Mouse (Mus musculus) liver, adult 2 months (tissue): ENCODE data around the gene Lacc1. TPM values are rescaled to one million over a fixed set of nuclear protein-coding genes. Genes with fewer than 3 reads are reported as not detected.
"Not testable (repeated sequence)": the region's sequence is repeated elsewhere in the genome, so short reads cannot be mapped to it uniquely, and the experiment has no call there.

Experiments used
- DNase-seq: peaks from one replicate; pipeline ENCODE4 v3.0.0-alpha.2; 2011; ENCODE audit warnings: low read depth, low spot score; ENCODE audit errors: extremely low read depth
- H3K27ac ChIP-seq: fragments of 200-500 bp; replicated peaks from 2 replicates; pipeline ENCODE4 v1.5.1; 2012; ENCODE audit warnings: low read depth, mild to moderate bottlenecking, control low read depth, inconsistent platforms, low read length; ENCODE audit not compliant: insufficient read depth
- H3K27me3 ChIP-seq: fragments of 200-500 bp; 2 replicates; pipeline ENCODE4 v1.6.1; 2012; ENCODE audit warnings: mild to moderate bottlenecking, moderate library complexity, low read length, inconsistent platforms; ENCODE audit not compliant: control insufficient read depth, insufficient read depth
- H3K36me3 ChIP-seq: fragments of 200-500 bp; 2 replicates; pipeline ENCODE4 v1.6.1; 2012; ENCODE audit warnings: low read length, inconsistent platforms; ENCODE audit not compliant: control insufficient read depth, insufficient read depth
- H3K4me1 ChIP-seq: fragments of 200-500 bp; 2 replicates; pipeline ENCODE4 v1.6.1; 2011; ENCODE audit warnings: low read length; ENCODE audit not compliant: control insufficient read depth, insufficient read depth
- H3K4me3 ChIP-seq: fragments of 200-500 bp; 2 replicates; pipeline ENCODE4 v1.5.1; 2011; ENCODE audit warnings: low read depth, mild to moderate bottlenecking, control low read depth, low read length, moderate library complexity; ENCODE audit not compliant: insufficient read depth
- H3K79me2 ChIP-seq: fragments of 200-500 bp; 2 replicates; pipeline ENCODE4 v1.6.1; 2012; ENCODE audit warnings: inconsistent platforms, mild to moderate bottlenecking, low read length, moderate library complexity; ENCODE audit not compliant: control insufficient read depth, insufficient read depth
- H3K9ac ChIP-seq: fragments of 200-500 bp; 2 replicates; pipeline ENCODE4 v1.6.1; 2012; ENCODE audit warnings: low read depth, mild to moderate bottlenecking, control low read depth, inconsistent platforms, low read length
- CTCF ChIP-seq: fragments of 200-500 bp; IDR thresholded peaks from 2 replicates; pipeline ENCODE4 v1.5.1; 2011; ENCODE audit warnings: low read depth, low read length, control low read depth
- POLR2A ChIP-seq: fragments of 200-500 bp; IDR thresholded peaks from 2 replicates; pipeline ENCODE4 v1.6.1; 2011; ENCODE audit warnings: low read length, control low read depth; ENCODE audit not compliant: insufficient read depth; ENCODE audit errors: extremely low read depth
- WGBS: fragments of 180-500 bp; shearing (Covaris S2); methylation state at CpG from one replicate; pipeline ENCODE4 v1.1.7; 2018; 5-methylcytosine and 5-hydroxymethylcytosine counted together
- polyA plus RNA-seq: library from polyadenylated mRNA; depleted of rRNA; stranded (reverse); fragments of >200 nt; gene quantifications from 2 replicates; pipeline ENCODE4 v1.2.3, GENCODE M21; 2012; rRNA removed
- total RNA-seq: library from RNA; depleted of rRNA; stranded (reverse); fragments of >200 nt; gene quantifications from 2 replicates; pipeline ENCODE4 v1.2.3, GENCODE M21; 2014; rRNA removed

The Lacc1 gene
- total and polyA plus RNA-seq, 2 experiments, result 6.0 to 8.6 TPM

- Histone ChIP-seq H3K27ac (no peak overlapping the region), H3K27me3 (no peaks in the 10 kb centered on the region), H3K79me2 (no peaks in the 10 kb centered on the region), H3K36me3 (no peaks in the 10 kb centered on the region), H3K9ac (no peak overlapping the region), H3K4me1 (no peaks in the 10 kb centered on the region; the same call in 1 of the 2 replicates), H3K4me3 (no peak overlapping the region)
- TF ChIP-seq POLR2A (no peak), CTCF (no peak)
- DNase-seq, result no peak
- 88% methylated on average over 5 of the region's 5 CpGs for WGBS
These were observed 31.1 kb downstream of the Lacc1 start for GRCm38 (mm10) chr14:77005566-77005965.

DNA sequence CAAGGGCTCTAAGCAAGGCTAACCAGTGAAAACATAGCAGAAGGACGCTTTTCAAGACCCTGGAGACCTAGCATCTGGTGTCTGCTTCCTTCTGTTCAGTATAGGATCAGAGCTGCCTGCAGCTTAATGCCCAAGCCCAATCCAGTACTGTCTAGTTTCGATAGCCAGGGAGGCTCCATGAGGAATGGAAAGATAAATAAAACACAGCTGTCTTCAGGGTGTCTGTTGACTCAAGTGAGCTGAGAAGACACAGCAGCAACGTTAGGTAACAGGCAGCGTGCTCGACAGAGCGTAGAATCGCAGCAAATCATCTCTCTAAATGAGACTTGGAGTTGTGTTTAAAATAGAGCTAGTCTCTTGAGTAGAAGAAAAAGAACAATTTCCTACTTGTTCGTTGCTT lies 32.0 kb downstream of the Lacc1 start:
- DNase-seq, result no peak
- no peak overlapping the region for H3K27ac ChIP-seq
- H3K27me3 ChIP-seq, result no peaks in the 10 kb centered on the region
- TF ChIP-seq CTCF, result no peak
- no peak for TF ChIP-seq POLR2A
- no peaks in the 10 kb centered on the region; the same call in 1 of the 2 replicates for H3K4me1 ChIP-seq
- H3K4me3 ChIP-seq, result no peak overlapping the region
- no peaks in the 10 kb centered on the region for H3K79me2 ChIP-seq
- 72% methylated on average over 8 of the region's 8 CpGs for WGBS
- H3K9ac ChIP-seq, result no peak overlapping the region
- no peaks in the 10 kb centered on the region for H3K36me3 ChIP-seq

- not testable (repeated sequence) for H3K4me3 ChIP-seq, H3K27ac ChIP-seq, H3K4me1 ChIP-seq, H3K9ac ChIP-seq, H3K27me3 ChIP-seq, H3K79me2 ChIP-seq, H3K36me3 ChIP-seq, DNase-seq
- WGBS, result 91% methylated on average over 2 of the region's 2 CpGs
These were observed 46.4 kb downstream of the Lacc1 start for GRCm38 (mm10) chr14:76990351-76990750.

DNA sequence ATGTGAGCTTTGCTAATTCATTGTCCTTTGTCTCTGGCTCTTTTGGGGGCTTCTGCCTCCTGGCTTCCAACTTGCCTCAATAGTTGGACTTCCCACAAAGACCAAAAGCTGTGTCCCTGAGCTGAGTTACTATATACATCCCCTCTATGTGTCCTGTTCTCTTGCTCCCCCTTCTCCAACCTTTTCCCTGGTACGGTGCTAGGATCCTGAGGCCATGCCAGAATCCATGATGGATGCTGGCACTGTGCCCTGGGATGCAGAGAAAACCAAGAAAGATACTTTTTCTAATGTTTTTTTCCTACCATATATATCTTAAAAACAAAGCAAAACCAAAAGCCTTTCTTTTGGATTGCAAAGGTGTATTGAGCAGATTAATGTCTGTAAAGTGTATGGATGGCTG lies 54.9 kb downstream of the Lacc1 start:
- TF ChIP-seq POLR2A (no peak), CTCF (no peak)
- Histone ChIP-seq H3K4me3 (no peak overlapping the region), H3K27ac (no peak overlapping the region), H3K9ac (no peak overlapping the region), H3K27me3 (no peaks in the 10 kb centered on the region), H3K36me3 (no peaks in the 10 kb centered on the region), H3K79me2 (no peaks in the 10 kb centered on the region), H3K4me1 (no peaks in the 10 kb centered on the region)
- DNase-seq, result no peak
- WGBS, result 40% methylated on average over 1 of the region's 1 CpGs

DNA sequence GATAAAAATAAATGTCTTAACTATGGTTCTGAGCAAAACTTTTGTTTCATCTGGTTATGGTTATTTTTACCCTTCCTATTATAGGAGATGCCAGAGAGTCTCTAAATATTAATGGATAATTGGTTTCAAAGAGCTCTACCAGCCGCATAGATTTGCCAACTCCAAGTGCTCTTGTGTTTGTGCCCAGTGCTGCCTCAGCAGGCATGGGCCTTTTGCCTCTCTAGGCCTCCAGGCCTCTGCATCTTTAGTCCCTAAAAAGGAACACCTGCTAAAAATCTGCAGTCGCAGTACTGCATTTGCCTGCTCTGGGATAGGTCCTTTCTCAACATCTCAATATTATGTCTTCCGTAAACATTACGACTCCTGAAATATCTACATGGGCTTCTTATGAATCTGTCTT lies 55.5 kb downstream of the Lacc1 start:
- WGBS, result 97% methylated on average over 4 of the region's 4 CpGs
- no peaks in the 10 kb centered on the region for H3K4me1 ChIP-seq

DNA sequence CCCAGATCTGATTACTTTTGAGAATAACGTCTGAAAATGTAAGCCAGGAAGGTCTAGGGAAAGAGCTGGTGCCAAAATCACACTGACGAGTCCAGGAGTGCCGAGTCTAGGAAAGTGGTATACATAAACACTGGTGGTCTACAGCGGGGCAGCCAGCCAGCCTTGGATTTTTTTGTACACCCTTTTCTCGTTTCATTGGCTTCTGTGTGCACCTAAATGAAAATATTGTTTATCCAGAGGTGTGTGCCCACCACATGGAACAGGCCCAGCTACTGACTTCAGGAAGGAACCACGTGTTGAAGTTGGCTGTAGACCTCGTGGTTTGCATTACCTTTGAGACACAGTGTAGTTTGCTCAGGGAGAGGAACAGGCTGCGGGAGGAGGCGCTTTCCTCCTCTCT lies 57.1 kb downstream of the Lacc1 start:
- no peaks in the 10 kb centered on the region for H3K79me2 ChIP-seq
- no peak overlapping the region for H3K4me3 ChIP-seq
- no peak overlapping the region for H3K9ac ChIP-seq
- no peaks in the 10 kb centered on the region for H3K27me3 ChIP-seq
- no peaks in the 10 kb centered on the region for H3K4me1 ChIP-seq
- TF ChIP-seq CTCF (no peak), POLR2A (no peak)
- 87% methylated on average over 9 of the region's 9 CpGs for WGBS
- DNase-seq, result no peak
- H3K36me3 ChIP-seq, result no peaks in the 10 kb centered on the region
- H3K27ac ChIP-seq, result no peak overlapping the region

More for the DNA sequence above, 55.5 kb downstream of the Lacc1 start:
- H3K27ac ChIP-seq, result no peak overlapping the region
- no peak overlapping the region for H3K9ac ChIP-seq
- no peak for DNase-seq
- no peaks in the 10 kb centered on the region for H3K79me2 ChIP-seq
- H3K4me3 ChIP-seq, result no peak overlapping the region
- H3K36me3 ChIP-seq, result no peaks in the 10 kb centered on the region
- H3K27me3 ChIP-seq, result no peaks in the 10 kb centered on the region
- no peak for TF ChIP-seq POLR2A
- TF ChIP-seq CTCF, result no peak

Other genes starting within 250 kb of the Lacc1 start
- 5.0 and 6.9 TPM in 2 replicates for gene Ccdc122, start 132 bp downstream of the Lacc1 start, total RNA-seq
- gene Ccdc122, start 132 bp downstream of the Lacc1 start, polyA plus RNA-seq, result 1.3 and 1.4 TPM in 2 replicates
- 0.07 and 0.09 TPM in 2 replicates for gene Enox1, start 119.9 kb upstream of the Lacc1 start, total RNA-seq
- gene Enox1, start 119.9 kb upstream of the Lacc1 start, polyA plus RNA-seq, result not detected in 2 replicates